Mouse (Mus musculus): Measurements from ENCODE around the gene Ttc39a.
"Not testable (repeated sequence)": the region's sequence is repeated elsewhere in the genome, so short reads cannot be mapped to it uniquely, and the experiment has no call there.

Gene Ttc39a

DNA sequence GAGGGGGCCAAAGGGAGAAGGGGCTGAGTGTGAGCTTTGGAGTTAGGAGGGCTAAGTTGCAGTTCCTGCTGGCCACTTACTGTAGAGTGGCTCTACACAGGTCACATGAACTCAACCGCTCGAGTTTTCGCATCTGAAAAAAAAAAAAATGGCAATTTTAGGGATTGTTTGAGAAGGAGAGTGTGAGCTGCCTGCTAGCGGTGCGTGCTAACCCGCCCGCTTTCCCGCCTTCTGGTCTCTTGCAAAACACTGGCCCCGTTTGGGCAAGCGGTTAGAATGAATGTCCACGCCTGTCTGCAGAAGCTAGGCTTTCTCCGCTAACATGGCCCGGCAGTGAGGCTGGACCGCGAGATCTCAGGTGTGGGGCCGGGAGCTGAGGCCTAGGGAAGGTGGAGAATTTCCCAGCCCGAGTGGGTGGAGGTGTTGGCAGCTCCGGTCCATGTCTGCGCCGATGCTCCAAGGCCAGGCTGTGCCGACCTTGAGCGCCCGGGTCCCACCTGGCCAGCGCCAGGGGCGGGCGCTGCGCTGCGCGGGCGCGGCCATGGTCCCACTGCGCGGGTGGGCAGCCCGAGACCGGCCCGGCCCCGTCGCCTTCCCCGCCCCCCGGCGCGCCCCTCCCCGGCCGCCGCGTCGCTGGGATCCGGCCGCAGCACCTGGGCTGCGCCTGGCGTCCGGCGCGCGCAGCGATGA lies at the start of gene Ttc39a:
Gene Ttc39a (plus strand): TSS at position 138 of the 690 bp plus-strand sequence.
- DNase-seq (ENCODE audit: low spot score in 2 of 2): no peak

DNA sequence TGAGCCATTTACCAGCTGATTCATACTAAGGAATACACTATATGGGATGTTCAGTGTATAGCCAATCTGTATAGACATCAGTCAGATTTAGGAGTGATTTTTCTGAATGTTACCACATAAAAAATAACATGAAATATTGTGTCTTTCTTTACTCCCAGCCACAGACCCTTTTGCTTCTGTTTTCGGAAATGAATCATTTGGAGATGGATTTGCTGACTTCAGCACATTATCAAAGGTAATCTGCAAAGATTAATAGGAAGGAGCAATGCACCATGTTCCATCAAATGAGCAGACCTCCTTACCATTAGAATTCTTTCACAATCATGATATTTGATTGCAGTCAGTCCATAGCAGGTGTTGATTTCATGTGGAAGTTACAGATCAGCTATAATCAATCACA lies 28.3 kb upstream of the Ttc39a start:
- no peak for DNase-seq (ENCODE audit: low spot score in 2 of 2)

- DNase-seq (ENCODE audit: low spot score in 2 of 2): no peak
Observed at GRCm38 (mm10) chr4:109382457-109382856, 24.0 kb upstream of the Ttc39a start.

GRCm38 (mm10) chr4:109385599-109385998 lies 20.8 kb upstream of the Ttc39a start:
- no peak for DNase-seq (ENCODE audit: low spot score in 2 of 2)

DNA sequence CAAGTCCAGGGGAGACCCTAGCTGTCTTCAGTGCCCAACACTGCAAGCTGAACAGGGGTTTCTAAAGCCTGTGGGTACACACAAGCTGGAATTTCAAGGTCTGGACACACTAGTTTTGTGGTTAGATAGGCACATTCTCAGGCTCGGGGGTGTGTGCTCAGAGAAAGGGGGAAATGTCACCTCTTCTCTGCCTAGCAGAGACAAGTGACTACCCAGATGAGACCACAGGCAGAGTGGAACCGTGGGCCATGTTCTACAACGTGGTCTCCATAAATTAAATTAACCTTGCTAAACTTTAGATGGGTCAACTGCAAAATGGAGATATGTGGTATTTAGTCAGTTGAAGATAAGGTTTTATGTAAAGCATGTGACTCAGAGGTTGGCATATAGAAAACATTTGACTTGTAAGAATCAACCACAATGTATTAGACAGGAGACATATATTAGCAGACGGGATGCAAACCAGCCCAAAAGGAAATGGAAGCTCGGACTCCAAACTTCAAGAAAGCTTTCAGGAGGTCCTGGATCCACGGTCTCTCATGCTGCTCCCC lies 13.1 kb upstream of the Ttc39a start:
- DNase-seq (ENCODE audit: low spot score in 2 of 2): no peak

DNA sequence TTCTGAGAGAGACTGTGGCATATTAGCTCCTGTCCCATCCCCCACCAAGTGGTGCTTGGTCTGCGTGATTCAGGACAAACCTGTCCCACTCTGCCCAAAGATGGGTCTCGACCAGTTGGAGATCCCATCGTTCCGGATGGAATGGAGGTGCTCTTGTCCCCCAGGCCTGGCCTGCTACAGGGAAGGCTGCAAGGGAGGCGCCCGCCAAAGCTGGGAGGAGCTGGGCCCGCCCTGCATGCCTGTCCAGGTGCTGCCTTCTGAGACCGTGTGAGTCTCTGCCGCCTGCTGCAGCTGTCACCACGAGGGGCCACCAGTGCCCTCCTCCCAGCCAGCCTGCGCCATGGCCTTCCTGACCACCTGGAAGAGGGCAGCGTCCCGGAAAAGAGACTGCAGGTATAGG lies 12.5 kb upstream of the Ttc39a start:
- no peak for DNase-seq (ENCODE audit: low spot score in 2 of 2)

DNA sequence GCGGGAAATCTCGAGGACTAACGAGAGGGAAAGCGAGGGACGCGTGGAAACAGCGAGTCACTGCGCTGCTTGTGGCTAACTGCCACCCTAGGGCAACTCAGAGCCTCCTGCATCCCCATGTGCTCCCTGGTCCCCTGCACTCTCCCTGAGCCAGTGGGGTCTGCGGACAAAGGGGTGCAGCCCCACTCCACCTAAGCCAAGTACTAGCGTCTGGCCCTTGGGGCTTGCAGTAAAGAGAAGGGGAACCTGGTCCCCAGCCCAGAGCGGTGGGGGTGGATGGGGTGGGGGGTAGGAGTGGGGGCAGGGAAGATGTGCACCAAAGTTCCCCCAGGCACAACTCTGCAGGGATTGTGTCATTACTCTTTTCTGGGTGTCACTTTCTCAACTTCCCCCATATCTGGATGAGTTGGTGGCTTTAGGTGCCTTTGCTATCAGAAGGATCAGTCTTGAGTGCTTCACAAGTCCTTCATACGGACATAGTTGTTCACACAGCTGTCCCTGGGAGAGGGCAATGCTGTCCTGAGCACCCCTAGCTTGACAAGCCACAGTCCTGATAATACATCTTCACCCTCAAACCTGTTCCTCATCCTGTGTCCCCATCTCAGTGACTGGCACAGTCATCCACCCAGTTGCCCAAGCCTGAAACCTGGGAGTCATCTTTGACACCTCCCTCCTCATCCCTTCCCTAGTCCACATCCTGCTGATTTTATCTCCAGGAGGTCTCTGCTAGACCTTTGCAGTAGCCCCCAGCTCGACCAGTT lies 11.9 kb upstream of the Ttc39a start:
- DNase-seq (ENCODE audit: low spot score in 2 of 2): no peak

DNA sequence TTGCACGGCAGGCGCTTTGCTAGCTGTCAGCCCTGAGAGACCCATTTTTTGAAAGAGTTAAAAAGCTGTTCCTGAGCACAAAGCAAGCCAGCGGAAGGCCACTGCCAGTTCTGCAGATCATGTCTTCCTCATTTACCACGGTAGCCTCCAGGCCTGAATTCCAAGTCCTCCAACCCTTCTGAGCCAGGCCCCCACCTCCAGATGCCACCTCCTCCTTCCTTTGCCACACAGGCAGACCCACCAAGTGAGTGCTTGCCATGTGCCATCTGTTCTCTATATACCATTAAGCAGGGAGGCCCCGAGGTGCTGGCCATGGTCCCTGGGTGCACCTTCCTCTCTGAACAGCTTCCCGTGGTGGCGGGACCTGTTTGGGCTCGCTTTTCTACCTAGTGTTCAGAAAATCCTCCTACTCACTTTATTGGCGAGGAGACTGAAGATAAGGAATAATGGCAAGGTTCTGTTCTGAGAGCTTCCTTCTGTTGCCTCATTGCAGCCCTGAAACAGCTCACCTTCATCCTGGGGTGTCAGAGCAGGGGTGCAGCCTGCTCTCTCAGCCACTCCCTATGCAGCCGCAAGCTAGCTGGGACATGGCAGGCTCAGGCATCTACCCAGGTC lies 6.0 kb upstream of the Ttc39a start:
- no peak for DNase-seq (ENCODE audit: low spot score in 2 of 2)

DNA sequence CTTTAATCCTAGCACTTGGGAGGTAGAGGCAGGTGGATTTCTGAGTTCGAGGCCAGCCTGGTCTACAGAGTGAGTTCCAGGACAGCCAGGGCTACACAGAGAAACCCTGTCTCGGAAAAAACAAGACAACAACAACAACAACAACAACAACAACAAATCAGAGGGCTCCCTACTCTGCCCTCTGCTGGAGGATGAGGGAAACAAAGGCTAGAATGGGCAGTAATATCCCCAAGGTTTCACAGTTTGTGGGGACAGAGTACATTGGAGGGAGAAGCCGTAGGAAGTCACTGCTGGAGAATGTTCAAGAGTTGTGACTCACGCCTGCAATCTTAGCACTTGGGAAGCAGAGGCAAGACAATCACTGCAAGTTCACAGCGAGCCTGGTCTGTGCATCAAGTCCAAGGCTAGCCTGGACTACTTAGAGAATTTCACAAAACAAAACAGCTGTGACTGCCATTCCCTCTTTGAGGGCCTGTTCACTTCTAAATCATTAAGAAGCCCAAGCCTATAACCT lies 5.2 kb upstream of the Ttc39a start:
- no peak for DNase-seq (ENCODE audit: low spot score in 2 of 2)

DNA sequence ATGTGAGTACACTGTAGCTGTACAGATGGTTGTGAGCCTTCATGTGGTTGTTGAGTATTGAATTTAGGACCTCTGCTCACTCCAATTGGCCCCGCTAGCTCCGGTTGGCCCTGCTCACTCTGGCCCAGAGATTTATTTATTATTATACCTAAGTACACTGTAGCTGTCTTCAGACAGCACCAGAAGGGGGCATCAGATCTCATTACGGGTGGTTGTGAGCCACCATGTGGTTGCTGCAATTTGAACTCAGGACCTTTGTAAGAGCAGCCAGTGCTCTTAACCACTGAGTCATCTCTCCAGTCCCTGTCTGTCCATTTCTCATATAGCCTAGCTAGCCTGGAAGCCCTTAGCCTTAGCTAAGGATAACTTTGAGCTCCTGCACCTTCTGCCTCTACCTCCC lies 1.5 kb upstream of the Ttc39a start:
- DNase-seq (ENCODE audit: low spot score in 2 of 2): not testable (repeated sequence)

DNA sequence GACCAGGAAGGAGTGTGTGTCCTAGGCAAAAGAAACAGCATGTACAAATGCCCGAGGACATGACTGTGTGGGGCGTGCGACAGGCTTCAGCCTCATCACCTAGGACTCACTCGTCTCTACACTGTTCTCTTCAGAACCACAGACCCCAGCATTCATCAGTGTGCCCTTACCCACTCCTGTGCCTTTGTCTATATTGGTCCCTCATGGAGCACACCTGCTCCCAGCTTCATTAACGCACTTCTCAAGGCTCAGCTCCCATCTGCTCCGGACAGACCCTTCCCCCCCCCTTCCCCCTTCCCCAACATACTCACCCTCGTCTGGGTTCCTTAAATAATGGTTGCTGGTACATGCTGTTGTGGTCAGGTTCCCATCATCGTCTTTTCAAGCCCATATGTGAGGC lies 1.0 kb upstream of the Ttc39a start:
- no peak for DNase-seq (ENCODE audit: low spot score in 2 of 2)

- DNase-seq (ENCODE audit: low spot score in 2 of 2): peak in 1 of 2 experiments; percentile 31
Observed at GRCm38 (mm10) chr4:109406054-109406485, 353 bp upstream of the Ttc39a start.

DNA sequence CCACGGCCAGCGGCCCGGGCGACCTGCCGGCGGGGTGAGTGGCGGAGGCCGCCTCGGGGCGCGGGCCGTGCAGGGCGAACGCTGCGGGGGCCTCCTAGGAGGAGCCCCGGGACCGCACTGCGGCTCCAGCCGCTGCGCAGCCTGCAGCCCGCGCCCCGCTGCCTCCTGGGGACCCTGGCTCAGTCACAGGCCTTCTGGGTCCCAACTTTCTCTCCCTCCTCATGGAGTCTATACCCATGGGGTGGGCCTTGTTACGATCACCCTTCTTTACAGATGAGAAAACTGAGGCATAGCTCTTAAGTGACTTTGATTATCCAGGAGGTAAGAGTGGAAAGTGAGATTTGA lies 725 bp downstream of the Ttc39a start:
- no peak for DNase-seq (ENCODE audit: low spot score in 2 of 2)

GRCm38 (mm10) chr4:109407701-109408485 lies 1.5 kb downstream of the Ttc39a start:
- DNase-seq (ENCODE audit: low spot score in 2 of 2): no peak

DNA sequence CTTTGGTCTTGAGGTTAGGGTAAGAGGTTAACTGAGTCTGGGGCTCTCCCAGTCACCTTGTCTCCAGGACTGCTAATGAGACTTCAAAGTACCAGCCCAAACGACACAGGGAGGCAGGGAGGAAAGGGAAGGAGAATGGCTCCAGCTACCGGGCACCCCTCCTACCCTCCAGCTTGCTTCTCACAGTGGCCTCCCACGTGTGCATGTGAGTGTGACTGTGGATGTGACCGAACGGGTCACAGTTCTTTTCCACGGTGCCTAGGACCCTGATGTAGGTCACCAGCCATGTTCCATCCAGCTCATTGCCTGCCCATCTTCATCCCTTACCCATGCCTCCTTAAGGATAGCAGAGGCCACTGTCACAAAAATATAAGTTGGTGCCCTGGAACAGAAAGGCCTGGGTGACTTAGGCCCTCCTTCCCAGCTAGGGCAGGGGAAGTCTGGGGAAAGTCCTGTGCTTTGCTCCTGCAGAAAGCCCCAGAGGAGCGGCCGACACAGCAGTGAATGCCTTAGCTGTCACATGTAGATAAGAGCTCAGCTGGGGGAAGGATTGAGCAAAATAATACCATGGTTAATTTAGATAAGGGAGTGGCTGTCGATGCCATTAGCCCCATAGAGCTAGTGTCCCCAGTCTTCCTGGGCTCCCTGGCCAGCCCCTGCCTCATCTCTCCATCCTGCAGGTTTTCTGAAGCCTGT lies 4.4 kb downstream of the Ttc39a start:
- no peak for DNase-seq (ENCODE audit: low spot score in 2 of 2)

- no peak for DNase-seq (ENCODE audit: low spot score in 2 of 2)
Observed at GRCm38 (mm10) chr4:109411377-109411967, 5.0 kb downstream of the Ttc39a start.

DNA sequence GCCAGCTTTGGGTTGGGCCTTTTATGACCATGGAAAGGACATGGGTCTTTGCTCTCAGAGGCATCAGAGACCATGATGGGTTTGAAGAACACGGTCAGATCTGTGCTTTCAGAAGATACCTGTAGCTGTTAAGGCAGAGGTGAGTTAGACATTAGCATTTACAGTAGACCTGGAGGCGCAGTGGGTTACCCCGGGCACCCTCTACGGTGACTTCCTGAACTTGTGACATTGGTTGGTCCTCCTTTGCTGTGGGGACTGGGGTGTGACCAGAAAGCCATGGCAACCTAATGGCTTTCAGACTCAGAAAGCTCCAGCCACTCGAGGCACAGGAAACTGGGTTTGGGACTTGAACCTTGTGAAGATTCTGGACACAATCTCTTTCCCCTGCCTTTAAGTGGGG lies 5.8 kb downstream of the Ttc39a start:
- DNase-seq (ENCODE audit: low spot score in 2 of 2): no peak

DNA sequence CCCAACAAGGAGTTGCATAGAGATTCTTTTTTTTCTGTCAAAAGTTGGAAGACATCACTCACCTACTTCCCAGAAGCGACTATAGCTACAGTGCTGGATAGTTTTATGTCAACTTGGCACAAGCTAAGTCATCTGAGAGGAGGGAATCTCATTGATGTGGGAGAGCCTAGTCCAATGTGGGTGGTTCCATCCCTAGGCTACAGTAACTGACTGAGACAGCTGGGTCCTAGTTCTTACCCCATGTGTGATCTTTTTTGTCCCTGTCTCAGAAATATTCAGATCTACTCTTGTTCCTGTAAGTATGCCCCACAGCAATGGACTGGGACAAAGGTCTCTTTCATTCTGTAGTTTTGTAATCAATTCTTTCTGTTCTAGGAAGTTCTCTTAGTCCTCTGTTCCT lies 11.6 kb downstream of the Ttc39a start:
- no peak for DNase-seq (ENCODE audit: low spot score in 2 of 2)

DNA sequence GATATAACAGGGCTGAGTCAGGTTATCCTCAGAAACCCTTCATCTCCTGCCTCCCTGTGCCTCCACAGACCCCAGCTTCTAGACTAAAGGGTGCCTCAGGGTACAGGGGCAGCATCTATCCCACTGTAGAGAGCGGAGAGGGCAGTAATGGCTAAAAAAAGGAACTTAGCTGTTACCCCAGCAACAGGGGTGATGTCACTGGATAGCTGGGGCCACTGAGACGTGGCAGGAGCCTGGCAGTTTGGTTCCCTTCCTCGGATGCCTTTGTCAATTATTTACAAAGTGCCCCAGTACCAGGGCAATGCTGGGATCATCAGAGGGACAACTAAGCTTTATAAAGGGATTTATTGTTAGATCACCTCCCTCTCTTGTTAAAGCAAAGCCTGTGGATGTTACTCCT lies 12.6 kb downstream of the Ttc39a start:
- DNase-seq (ENCODE audit: low spot score in 2 of 2): no peak

DNA sequence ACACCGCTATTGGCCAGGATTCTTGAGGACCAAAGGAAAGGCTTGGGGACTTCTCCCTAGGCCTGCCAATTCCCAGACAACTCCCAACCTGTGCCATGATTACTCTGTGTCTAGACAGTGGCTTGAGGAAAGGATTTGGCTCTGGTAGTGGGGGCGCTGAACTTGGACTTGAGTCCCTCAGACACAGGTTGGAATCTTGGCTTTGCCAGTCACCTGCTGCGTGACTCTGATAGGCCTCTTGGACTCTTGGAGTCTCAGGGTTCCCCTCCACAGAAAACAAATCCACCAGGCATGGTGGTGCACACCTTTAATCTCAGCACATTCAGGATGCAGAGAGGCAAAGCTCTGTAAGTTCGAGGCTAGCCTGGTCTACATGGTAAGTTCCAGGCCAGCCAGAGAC lies 13.1 kb downstream of the Ttc39a start:
- DNase-seq (ENCODE audit: low spot score in 2 of 2): no peak
